Mouse (Mus musculus): ENCODE measurements around the gene Myo9a.
"Not testable (repeated sequence)": the region's sequence is repeated elsewhere in the genome, so short reads cannot be mapped to it uniquely, and the experiment has no call there.

Gene Myo9a

GRCm38 (mm10) chr9:59749581-59750265 is 973 bp upstream of the Myo9a start:
- in situ Hi-C loops (cut with MseI, MboI): no loop called here

- in situ Hi-C loops (cut with MseI, MboI): no loop called here
Observed at GRCm38 (mm10) chr9:59751066-59751581, 428 bp downstream of the Myo9a start.

GRCm38 (mm10) chr9:59751966-59752365 is 1.3 kb downstream of the Myo9a start:
- in situ Hi-C loops (cut with MseI, MboI): no loop called here

- in situ Hi-C loops (cut with MseI, MboI): no loop called here
Observed at GRCm38 (mm10) chr9:59755199-59755598, 4.5 kb downstream of the Myo9a start.

- in situ Hi-C loops (cut with MseI, MboI): not testable (repeated sequence)
Observed at GRCm38 (mm10) chr9:59757016-59757415, 6.3 kb downstream of the Myo9a start.

GRCm38 (mm10) chr9:59760515-59760914 is 9.8 kb downstream of the Myo9a start:
- in situ Hi-C loops (cut with MseI, MboI): no loop called here

- in situ Hi-C loops (cut with MseI, MboI): not testable (repeated sequence)
Observed at GRCm38 (mm10) chr9:59766966-59767461, 16.3 kb downstream of the Myo9a start.

GRCm38 (mm10) chr9:59806046-59806774 is 55.5 kb downstream of the Myo9a start:
- in situ Hi-C loops (cut with MseI, MboI): not testable (repeated sequence)

GRCm38 (mm10) chr9:59884551-59884950 is 133.9 kb downstream of the Myo9a start:
- in situ Hi-C loops (cut with MseI, MboI): no loop called here

- in situ Hi-C loops (cut with MseI, MboI): no loop called here
Observed at GRCm38 (mm10) chr9:59903382-59903781, 152.7 kb downstream of the Myo9a start.

GRCm38 (mm10) chr9:59914761-59915160 is 164.1 kb downstream of the Myo9a start:
- in situ Hi-C loops (cut with MseI, MboI): no loop called here

- in situ Hi-C loops (cut with MseI, MboI): no loop called here
Observed at GRCm38 (mm10) chr9:59930248-59930647, 179.6 kb downstream of the Myo9a start.

- in situ Hi-C loops (cut with MseI, MboI): not testable (repeated sequence)
Observed at GRCm38 (mm10) chr9:59935866-59936265, 185.2 kb downstream of the Myo9a start.

GRCm38 (mm10) chr9:59938529-59938928 is 187.8 kb downstream of the Myo9a start:
- in situ Hi-C loops (cut with MseI, MboI): no loop called here

GRCm38 (mm10) chr9:59939691-59940090 is 189.0 kb downstream of the Myo9a start:
- in situ Hi-C loops (cut with MseI, MboI): no loop called here

- in situ Hi-C loops (cut with MseI, MboI): no loop called here
Observed at GRCm38 (mm10) chr9:59940913-59941884, 190.5 kb downstream of the Myo9a start.

GRCm38 (mm10) chr9:59941885-59942350 is 191.2 kb downstream of the Myo9a start:
- in situ Hi-C loops (cut with MseI, MboI): no loop called here

- in situ Hi-C loops (cut with MseI, MboI): no loop called here
Observed at GRCm38 (mm10) chr9:59942501-59943085, 191.9 kb downstream of the Myo9a start.

GRCm38 (mm10) chr9:59943826-59944225 is 193.1 kb downstream of the Myo9a start:
- in situ Hi-C loops (cut with MseI, MboI): no loop called here

- in situ Hi-C loops (cut with MseI, MboI): no loop called here
Observed at GRCm38 (mm10) chr9:59945241-59945640, 194.5 kb downstream of the Myo9a start.

GRCm38 (mm10) chr9:59947271-59947670 is 196.6 kb downstream of the Myo9a start:
- in situ Hi-C loops (cut with MseI, MboI): no loop called here
